Mouse (Mus musculus) liver, embryonic 16.5 days (tissue): ENCODE data around the gene Lipc. TPM values are rescaled to one million over a fixed set of nuclear protein-coding genes. Genes with fewer than 3 reads are reported as not detected.

Source experiments
- ATAC-seq: fragments of 200-750 bp; cut with Nextera tagmentation; 2 replicates; pipeline ENCODE4 v1.8.0; 2017; ENCODE audit warnings: low read depth, mild to moderate bottlenecking, moderate number of reproducible peaks, moderate library complexity
- H3K27ac ChIP-seq: fragments of 300-500 bp; sonication (generic); 2 replicates; pipeline ENCODE4 v1.5.1; 2014; ENCODE audit warnings: mild to moderate bottlenecking, low read length
- H3K27me3 ChIP-seq: fragments of 300-500 bp; sonication (generic); 2 replicates; pipeline ENCODE4 v1.6.1; 2014; ENCODE audit warnings: low read depth, low read length, mixed read lengths; ENCODE audit not compliant: control insufficient read depth, insufficient read depth
- H3K36me3 ChIP-seq: fragments of 300-500 bp; sonication (generic); 2 replicates; pipeline ENCODE4 v1.6.1; 2014; ENCODE audit warnings: mild to moderate bottlenecking; ENCODE audit not compliant: control insufficient read depth, insufficient read depth
- H3K4me1 ChIP-seq: fragments of 300-500 bp; sonication (generic); 2 replicates; pipeline ENCODE4 v1.6.1; 2014; ENCODE audit warnings: low read depth, low read length, mixed read lengths; ENCODE audit not compliant: control insufficient read depth
- H3K4me2 ChIP-seq: fragments of 300-500 bp; sonication (generic); 2 replicates; pipeline ENCODE4 v1.6.1; 2014; ENCODE audit warnings: low read depth, low read length, mixed read lengths
- H3K4me3 ChIP-seq: fragments of 300-500 bp; sonication (generic); 2 replicates; pipeline ENCODE4 v1.5.1; 2014; ENCODE audit warnings: low read depth, mild to moderate bottlenecking, low read length
- H3K9ac ChIP-seq: fragments of 300-500 bp; sonication (generic); 2 replicates; pipeline ENCODE4 v1.6.1; 2014; ENCODE audit warnings: low read depth, low read length
- H3K9me3 ChIP-seq: fragments of 300-500 bp; sonication (generic); replicated peaks from 2 replicates; pipeline ENCODE4 v1.6.1; 2016; ENCODE audit warnings: low read length; ENCODE audit not compliant: control insufficient read depth
- WGBS: fragments of 180-500 bp; shearing (Covaris S2); extraction: QIAGEN DNeasy Blood & Tissue Kit; methylation state at CpG from one replicate; pipeline ENCODE4 v1.1.7; 2014; ENCODE audit not compliant: insufficient replicate concordance; 5-methylcytosine and 5-hydroxymethylcytosine counted together
- polyA plus RNA-seq: library from polyadenylated mRNA; unstranded; fragments of >200 nt; fragmentation: Nextera tagmentation; extraction: Ambion mirVana; gene quantifications from 2 replicates; pipeline ENCODE4 v1.2.1, GENCODE M21; 2015

Lipc gene
- polyA plus RNA-seq, 1 experiment from 2014 or later: 45.9 TPM

GRCm38 (mm10) chr9:70834730-70835154, 117.3 kb downstream of the Lipc start:
- Histone ChIP-seq H3K27me3 (no peaks in the 10 kb centered on the region), H3K9me3 (no peaks in the 10 kb centered on the region), H3K36me3 (no peaks in the 10 kb centered on the region), H3K9ac (peak overlapping the region; percentile 73), H3K4me2 (peak overlapping the region; percentile 62), H3K4me3 (peak overlapping the region; percentile 18; the same call in 1 of the 2 replicates), H3K27ac (peak overlapping the region; percentile 100), H3K4me1 (peaks cover 82% of the 10 kb centered on the region)
- peak; percentile 94 for ATAC-seq
- 2% methylated on average over 4 of the region's 4 CpGs for WGBS

- peak overlapping the region; percentile 57 for H3K9ac ChIP-seq
- peaks cover 81% of the 10 kb centered on the region for H3K4me1 ChIP-seq
- ATAC-seq: peak; percentile 0; the same call in 1 of the 2 replicates
- no peaks in the 10 kb centered on the region for H3K9me3 ChIP-seq
- H3K27ac ChIP-seq: peak overlapping the region; percentile 100
- H3K4me2 ChIP-seq: peak overlapping the region; percentile 62
- H3K27me3 ChIP-seq: no peaks in the 10 kb centered on the region
- WGBS: 65% methylated on average over 3 of the region's 3 CpGs
- peak overlapping the region; percentile 18; the same call in 1 of the 2 replicates for H3K4me3 ChIP-seq
- H3K36me3 ChIP-seq: no peaks in the 10 kb centered on the region
Observed at GRCm38 (mm10) chr9:70834217-70834616, 117.8 kb downstream of the Lipc start.

- Histone ChIP-seq H3K4me1 (peaks cover 76% of the 10 kb centered on the region), H3K4me3 (no peak overlapping the region)
- ATAC-seq: no peak
Observed at GRCm38 (mm10) chr9:70833111-70833908, 118.7 kb downstream of the Lipc start.

GRCm38 (mm10) chr9:70832231-70832630, 119.8 kb downstream of the Lipc start:
- H3K9me3 ChIP-seq: no peaks in the 10 kb centered on the region
- H3K4me3 ChIP-seq: no peak overlapping the region
- peaks cover 66% of the 10 kb centered on the region for H3K4me1 ChIP-seq
- WGBS: 63% methylated on average over 7 of the region's 7 CpGs
- H3K27me3 ChIP-seq: no peaks in the 10 kb centered on the region
- ATAC-seq: no peak
- H3K4me2 ChIP-seq: no peak overlapping the region
- H3K9ac ChIP-seq: no peak overlapping the region
- no peak overlapping the region; the same call in 1 of the 2 replicates for H3K27ac ChIP-seq
- H3K36me3 ChIP-seq: no peaks in the 10 kb centered on the region

More at GRCm38 (mm10) chr9:70833111-70833908, 118.7 kb downstream of the Lipc start:
- Histone ChIP-seq H3K9ac (peak overlapping the region; percentile 46), H3K36me3 (no peaks in the 10 kb centered on the region), H3K9me3 (no peaks in the 10 kb centered on the region), H3K4me2 (no peak overlapping the region), H3K27me3 (no peaks in the 10 kb centered on the region), H3K27ac (peak overlapping the region; percentile 100)
- 62% methylated on average over 6 of the region's 6 CpGs for WGBS

- H3K4me1 ChIP-seq: peaks cover 54% of the 10 kb centered on the region
- no peaks in the 10 kb centered on the region for H3K36me3 ChIP-seq
- no peak overlapping the region for H3K4me3 ChIP-seq
- H3K4me2 ChIP-seq: no peak overlapping the region
- H3K9ac ChIP-seq: no peak overlapping the region; the same call in 1 of the 2 replicates
- H3K27me3 ChIP-seq: no peaks in the 10 kb centered on the region
- H3K9me3 ChIP-seq: no peaks in the 10 kb centered on the region
- WGBS: 58% methylated on average over 6 of the region's 6 CpGs
- no peak for ATAC-seq
- H3K27ac ChIP-seq: peak overlapping the region; percentile 52
Observed at GRCm38 (mm10) chr9:70830844-70831529, 121.0 kb downstream of the Lipc start.

- Histone ChIP-seq H3K9me3 (no peaks in the 10 kb centered on the region), H3K27ac (no peak overlapping the region; the same call in 1 of the 2 replicates), H3K9ac (no peak overlapping the region), H3K36me3 (no peaks in the 10 kb centered on the region), H3K4me2 (no peak overlapping the region), H3K4me3 (no peak overlapping the region), H3K4me1 (peaks cover 44% of the 10 kb centered on the region), H3K27me3 (no peaks in the 10 kb centered on the region)
- no peak for ATAC-seq
- 61% methylated on average over 7 of the region's 7 CpGs for WGBS
Observed at GRCm38 (mm10) chr9:70829784-70830488, 122.1 kb downstream of the Lipc start.

GRCm38 (mm10) chr9:70827911-70828310, 124.1 kb downstream of the Lipc start:
- Histone ChIP-seq H3K27me3 (no peaks in the 10 kb centered on the region), H3K36me3 (no peaks in the 10 kb centered on the region), H3K9ac (no peak overlapping the region; the same call in 1 of the 2 replicates), H3K4me1 (peaks cover 34% of the 10 kb centered on the region), H3K9me3 (no peaks in the 10 kb centered on the region), H3K27ac (peak overlapping the region; percentile 66), H3K4me2 (no peak overlapping the region), H3K4me3 (no peak overlapping the region)
- ATAC-seq: peak; percentile 73
- WGBS: 50% methylated on average over 6 of the region's 6 CpGs

GRCm38 (mm10) chr9:70824103-70824502, 127.9 kb downstream of the Lipc start:
- H3K9ac ChIP-seq: no peak overlapping the region
- no peak for ATAC-seq
- H3K4me2 ChIP-seq: no peak overlapping the region
- H3K27ac ChIP-seq: peak overlapping the region; percentile 13
- H3K27me3 ChIP-seq: no peaks in the 10 kb centered on the region
- H3K9me3 ChIP-seq: no peaks in the 10 kb centered on the region
- no peaks in the 10 kb centered on the region for H3K36me3 ChIP-seq
- H3K4me1 ChIP-seq: peaks cover 14% of the 10 kb centered on the region
- WGBS: 60% methylated on average over 3 of the region's 3 CpGs
- H3K4me3 ChIP-seq: no peak overlapping the region
